Mouse (Mus musculus) mesoderm, embryonic 11.5 days (tissue): ENCODE results near the gene Cbr3.

Experiments used
- DNase-seq: peaks from one replicate; pipeline ENCODE4 v3.0.0-alpha.2; 2012; ENCODE audit warnings: low read depth, low spot score

Cbr3 gene

DNA sequence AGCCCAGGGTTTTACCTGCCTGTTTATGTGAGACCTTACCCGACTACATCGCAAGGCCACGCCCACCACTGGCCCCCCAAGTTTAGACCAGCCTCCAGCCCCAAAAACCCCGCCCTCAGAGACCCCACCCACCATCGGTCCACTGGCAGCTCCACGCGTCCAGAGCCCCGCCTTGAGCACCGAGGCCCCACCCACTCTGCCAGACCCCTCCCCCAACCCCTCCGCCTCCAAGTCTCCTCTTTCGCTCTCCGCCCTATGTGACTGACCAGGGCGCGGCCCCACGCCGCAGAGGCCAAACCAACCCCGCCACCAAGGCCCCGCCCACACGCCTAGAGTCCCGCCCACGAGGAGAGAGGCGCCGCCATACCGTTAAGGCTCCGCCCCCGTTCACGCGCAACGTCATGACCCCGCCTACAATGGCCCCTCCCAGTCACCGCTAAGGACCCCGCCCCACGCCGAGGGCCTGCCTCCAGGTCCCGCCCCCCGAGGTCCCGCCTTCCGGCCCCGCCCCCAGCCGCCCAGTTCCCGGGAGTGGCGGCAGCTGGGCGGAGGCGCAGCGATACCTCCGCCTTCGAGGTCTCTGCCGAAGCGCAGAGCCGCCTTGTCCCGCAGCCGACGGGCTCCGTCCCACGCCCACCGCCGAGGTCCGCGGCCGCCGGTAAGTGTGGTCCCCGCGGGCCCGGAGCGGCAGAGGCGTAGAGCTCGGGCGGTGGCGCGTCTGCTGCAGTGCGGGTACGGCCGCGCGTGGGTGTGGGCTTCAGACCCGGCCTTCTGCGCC lies 28.6 kb downstream of the Cbr3 start, which contains the start of gene Dop1b:
Dop1b (plus strand) TSS at position 494 of the 778 bp plus-strand sequence.
- DNase-seq = peak; percentile 98

DNA sequence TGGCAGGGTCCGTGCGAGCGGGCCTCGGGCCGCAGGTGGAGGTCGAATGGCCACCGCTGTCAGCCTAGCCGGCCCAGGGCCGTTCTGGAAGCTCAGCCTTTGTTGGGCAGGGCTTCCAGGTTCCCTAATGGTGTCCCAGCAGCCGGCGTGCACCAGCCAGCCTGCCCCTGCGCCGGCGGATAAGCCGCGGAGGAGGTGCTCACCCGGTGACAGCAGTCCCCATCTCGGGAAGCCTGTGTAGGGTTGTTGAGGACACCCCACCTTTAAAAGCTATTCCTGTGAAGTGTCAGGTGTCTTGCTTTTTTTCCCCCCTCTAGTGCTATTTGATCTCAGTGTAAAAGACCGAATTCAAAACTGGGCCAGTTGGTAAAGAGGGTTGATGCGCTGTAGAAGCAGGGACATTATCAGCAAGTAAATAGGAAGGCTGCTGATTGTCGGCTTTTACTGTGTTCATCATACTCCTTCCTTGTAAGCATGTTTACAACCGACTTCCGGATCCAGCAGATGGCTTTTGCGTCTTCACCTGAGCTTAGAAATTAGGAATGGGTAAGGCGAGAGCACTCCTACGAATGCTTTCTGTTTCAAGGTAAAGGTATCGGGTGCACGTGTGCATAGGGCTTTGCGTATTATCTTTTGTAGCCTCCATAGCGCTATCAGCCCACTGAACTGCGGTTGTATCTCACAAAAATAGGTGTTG lies 29.3 kb downstream of the Cbr3 start:
- DNase-seq = no peak

DNA sequence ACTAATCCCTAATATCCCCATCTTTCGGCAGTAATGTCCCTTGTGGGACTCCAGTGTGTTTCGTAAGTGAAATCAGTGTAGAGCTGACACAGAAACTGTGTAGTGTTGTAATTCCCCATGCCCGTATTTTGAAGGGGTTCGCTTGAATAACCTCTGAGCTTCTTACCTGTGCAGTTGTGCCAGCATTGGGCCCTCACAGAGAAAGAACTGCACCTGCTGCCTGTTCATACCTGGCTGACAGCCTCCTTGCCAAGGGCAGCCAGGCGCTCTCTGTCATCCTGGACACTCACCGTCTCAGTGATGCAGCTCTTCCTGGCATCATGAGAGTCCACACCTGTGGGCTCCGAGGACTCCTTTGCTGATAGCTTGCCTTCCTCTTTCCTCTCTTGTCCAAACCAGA lies 30.0 kb downstream of the Cbr3 start:
- no peak for DNase-seq

DNA sequence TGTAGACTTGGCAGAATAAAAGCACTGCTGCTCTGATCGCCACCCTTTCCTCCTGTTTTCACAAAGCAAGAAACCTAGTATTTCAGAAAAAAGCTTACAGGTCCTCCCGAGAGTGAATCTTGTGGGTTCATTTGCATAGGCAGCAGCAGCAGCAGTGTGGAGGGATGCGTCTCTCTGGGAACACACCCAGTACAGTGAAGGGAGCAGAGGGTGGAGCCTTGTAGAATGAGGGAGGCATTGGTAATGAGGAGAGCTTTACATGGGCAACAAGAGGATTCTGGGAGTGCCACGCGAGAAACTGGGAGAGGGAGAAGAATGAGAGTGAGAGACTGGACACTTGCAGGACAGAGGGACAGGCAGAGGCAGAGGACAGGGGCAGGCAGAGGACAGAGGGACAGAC lies 31.4 kb downstream of the Cbr3 start:
- DNase-seq = no peak

DNA sequence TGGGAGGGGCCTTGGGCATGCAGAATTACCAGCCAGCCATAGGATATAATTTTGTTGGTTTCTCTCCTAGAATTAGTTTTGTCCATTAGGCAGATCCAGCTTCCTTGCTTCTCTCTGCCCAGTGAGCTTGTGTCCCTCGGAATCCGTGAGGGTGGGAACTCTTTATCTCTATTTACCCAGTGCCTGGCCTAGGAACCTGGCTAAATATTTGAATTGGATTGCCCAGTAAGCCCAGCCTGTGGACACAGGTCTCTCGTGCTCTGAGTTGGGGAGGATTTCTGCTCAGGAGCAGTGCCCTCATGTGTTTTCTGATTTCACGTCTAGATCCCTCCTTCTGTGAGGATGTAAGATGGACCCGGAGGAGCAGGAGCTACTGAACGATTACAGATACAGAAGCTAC lies 32.8 kb downstream of the Cbr3 start:
- no peak for DNase-seq

DNA sequence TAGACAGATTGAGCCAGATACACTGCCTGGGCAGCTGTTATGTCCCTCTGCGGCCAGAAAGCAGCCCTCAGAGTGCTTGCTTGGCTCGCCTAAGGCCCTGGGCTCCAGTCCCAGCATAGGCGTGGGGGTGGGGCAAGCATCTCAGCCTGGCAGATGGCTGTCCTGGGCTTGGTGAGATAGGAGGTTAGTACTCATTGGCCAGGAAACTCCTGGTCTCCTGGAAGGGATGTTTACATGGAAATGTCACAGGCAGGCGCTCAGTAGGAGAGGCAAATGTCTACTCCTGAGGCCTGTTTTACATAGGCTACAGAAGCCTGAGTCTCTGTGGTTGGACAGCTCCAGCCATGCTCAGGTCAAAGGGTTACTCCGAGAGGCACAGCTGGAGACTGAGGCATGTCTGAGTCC lies 34.3 kb downstream of the Cbr3 start:
- peak; percentile 35 for DNase-seq

DNA sequence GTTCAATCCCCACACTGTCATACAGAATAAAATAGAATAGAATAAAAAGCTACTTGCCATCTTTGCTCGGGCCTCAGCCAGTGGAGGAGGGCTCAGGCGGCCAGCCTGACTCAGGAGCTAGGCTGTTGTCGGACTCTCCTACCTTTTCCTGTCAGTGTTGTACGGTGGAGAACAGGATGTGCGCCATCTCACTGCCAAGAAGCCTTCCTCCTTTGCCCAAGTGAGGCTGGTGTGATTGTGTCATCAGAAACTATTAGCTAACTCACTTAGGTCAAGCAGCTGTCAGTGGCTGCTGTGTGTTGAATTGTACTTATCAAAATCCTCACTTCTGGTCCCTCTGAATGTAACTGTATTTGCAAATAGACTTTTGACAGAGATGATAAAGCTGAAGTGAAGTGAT lies 38.8 kb downstream of the Cbr3 start:
- DNase-seq = no peak

DNA sequence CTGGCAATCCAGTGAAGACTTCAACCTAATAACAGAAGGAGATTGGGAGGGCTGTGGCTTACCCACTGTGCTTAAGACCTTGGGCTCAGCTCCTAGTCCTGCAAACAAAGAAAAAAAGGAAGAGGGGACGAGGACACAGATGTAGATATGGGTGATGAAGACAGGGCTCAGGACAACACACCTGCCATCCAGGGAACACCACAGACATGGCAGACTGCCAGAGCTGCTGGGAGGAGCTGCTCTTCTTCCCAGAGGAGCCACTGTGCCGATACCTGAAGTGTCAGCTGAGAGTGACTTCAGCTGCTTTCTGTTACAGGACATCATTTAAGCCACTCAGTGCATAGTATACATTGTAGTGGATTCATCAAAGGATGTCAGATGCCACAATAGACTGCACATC lies 39.5 kb downstream of the Cbr3 start:
- no peak for DNase-seq

DNA sequence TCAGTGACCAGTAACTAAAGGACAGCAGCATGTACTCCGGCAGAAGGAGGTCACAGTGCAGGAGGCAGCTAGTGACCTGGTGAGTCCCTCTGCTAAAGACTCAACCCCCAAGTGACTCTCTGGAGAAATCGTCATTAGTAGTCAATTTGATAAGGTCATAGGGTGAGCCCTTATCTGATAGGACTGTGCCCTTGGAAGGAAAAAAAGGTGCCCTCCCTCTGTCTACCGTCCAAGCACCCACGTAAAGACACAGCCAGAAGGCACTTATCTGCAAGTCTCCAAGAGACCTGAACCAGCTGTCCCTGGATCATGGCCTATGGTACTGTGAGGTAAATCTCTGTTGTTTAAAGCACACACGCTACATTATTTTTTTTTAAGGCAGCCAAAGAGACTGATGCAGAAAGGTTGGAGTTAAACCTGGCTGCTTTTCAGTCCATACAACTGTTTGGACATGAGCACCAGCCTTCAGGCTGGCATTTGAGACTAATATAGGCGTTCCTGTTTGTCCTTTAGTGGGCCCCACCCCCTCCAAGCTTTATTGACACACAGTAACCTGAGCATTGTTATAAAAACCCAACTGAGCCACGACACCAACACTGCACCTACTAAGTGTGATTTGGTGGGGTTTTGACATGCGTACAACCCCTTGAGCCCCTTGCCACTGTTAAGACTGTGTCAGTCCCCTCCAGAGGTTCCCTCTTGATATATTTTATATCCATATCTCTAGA lies 42.6 kb downstream of the Cbr3 start:
- DNase-seq = no peak

DNA sequence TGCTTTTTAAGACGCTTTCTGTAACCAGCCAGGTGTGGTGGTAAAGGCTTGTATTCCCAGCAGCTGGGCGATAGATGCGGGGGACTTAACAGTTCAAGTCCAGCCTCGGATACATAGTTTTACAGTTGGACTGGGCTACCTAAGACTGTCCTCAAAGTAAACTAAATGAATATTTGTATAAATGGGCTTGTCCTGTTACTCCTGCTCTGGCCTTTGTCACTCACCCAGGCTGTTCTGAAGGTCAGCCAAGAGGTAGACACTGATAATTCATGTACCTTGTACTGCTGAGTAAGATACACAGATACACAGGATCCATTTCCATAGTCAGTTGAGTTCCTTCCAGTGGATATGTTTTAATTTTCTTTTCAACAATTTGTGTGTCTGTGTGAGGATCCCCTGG lies 43.2 kb downstream of the Cbr3 start:
- no peak for DNase-seq

DNA sequence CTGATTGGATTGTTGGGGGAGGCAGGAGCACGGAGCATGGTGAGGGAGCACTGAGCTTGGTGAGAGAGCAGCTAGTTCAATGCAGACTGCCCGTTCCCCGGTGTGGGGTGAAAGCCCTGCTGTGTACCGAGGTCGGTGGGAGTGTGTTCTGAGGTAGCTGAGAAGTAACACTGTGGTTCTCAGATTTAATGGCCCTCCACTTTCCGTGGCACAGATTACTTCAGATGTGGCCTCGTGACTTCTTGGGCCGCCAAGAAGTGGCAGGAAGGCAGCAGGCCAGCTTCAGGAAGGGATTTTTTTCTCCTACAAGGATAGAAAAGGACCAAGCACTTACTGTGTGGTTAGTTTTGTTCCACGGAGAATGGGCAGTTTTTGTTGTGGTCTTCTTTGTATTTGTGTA lies 45.7 kb downstream of the Cbr3 start:
- DNase-seq = no peak

DNA sequence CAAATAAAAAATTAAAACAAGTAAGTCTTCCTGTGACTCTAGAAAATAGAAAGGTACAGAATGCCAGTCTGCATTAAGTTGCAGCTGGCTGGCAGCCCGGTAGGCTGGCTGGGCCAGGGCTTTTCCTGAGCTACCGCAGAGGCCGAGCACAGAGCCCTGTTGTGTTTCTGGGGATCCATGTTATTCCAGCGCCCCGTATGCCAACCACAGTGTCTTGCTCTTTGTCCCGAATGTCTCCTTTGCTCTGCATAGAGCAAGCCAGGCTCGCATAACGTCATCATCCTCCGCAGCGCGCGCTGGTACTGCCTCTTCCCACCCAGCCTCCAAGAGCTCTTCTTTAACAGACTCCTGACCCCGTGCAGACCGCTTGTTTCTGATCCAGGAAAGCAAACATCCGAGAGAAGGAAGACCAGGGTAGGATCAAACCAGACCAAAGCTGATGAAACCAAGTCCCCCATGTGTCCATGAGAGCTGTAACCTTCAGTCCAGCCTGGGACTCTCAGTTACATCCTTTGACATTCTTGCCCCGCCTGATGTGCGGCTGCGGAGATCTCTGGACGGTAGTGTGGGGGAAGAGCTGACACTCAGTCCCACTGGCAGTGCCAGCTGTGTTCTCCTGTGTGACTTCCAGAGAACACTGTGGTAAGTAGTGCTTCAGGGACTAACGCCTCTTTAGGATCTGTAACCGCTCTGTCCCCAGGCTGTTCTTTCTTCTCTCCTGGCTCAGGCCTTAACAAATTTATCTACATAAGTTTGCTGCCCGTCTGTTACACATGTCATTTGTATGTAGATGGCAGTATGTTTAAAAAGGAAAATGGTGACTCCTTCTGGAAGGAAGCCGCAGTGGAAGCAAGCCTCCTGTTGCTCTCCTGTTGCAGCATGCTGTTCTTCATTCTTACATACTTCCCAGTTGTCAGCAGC lies 47.0 kb downstream of the Cbr3 start:
- DNase-seq = no peak

DNA sequence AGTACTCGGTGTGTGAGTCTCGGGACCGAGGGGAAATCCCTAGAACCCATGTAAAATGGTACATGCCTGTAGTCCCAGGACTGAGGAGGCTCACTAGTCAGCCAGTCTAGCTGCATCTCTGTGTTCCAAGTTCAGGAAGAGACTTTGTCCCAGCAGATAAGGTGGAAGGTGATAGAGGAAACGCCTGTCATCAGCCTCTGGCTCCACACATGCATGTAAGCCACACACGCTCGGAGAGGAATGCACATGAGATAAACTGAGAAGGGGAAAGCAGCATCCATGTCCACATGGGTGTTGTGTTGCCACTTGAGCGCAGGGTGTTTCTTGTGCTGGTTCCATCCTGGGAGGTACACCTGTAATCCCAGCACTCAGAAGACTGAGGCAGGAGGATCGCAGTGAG lies 48.3 kb downstream of the Cbr3 start:
- no peak for DNase-seq

DNA sequence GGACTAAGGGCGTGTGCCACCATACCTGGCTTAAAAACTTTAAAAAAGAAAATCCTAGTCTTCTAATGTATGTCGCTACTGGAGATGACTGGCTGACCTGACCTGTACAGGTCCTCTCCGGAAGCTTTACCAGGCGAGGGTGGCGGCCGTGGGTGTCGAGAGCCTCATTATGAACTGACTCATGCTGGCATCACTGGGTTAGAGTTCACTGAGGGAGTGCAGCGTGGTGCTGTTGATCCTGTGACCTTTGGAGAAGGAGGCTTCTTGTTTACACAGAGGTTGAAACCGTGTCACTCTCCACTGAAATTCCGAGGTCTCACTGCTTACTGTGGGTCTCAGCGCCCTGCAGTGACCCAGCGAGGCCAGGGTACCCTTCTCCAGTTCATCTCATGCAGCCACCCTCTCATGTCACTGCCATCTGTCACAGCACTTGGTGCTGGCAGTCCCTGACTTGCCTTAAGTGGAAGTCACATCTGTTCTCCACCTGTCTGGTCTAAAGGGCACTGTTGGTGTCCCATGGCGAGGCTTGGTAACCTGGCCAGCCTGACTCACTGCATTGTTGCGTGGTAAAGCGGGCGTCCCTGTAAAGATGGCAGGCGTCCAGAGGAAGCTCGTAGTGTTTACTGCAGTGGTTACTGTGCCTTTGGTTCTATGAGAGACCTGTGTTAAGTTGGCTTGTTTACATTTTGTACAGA lies 50.0 kb downstream of the Cbr3 start:
- DNase-seq = peak; percentile 26

DNA sequence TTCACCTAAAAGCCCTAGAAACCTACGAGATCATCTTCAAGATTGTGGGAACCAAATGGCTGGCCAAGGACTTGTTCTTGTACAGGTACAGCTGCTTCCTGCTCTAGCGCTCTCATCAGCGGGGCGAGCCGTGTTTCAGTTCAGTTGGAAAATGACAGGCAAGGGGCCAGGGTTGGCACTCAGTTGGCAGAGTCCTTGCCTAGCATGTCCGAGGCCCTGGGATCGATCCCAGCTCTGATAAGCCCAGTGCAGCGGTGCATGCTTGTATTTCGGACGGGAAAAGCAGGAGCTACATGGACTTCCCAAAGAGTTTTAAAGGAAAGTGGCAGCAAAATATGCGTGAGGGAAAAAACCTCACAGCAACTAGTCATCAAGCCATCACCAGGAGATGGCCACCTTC lies 56.2 kb downstream of the Cbr3 start:
- no peak for DNase-seq
